In genomic region chr1:82290723-82291150, GRCm38 (mm10) we compare ENCODE assay signal across 8 mouse cellular contexts. TPM values are rescaled to one million over a fixed set of nuclear protein-coding genes. Genes with fewer than 3 reads are reported as not detected.
DNase-seq lines count a peak whose midpoint lies in the region; ATAC-seq and TF ChIP-seq lines count a peak whose summit lies in the region.
"Had no signal": no experiment of that assay in that cellular context is flagged by ENCODE, and none has a peak within 500 bp of the region (broad histone marks: within the 10 kb centered on the region; RNA-seq: fewer than 3 reads in every experiment).

No protein-coding gene starts in this region.

- DNase-seq in Patski (ENCODE audit: low read depth, low spot score): peak; percentile 35
- peak; percentile 51 to 86 for DNase-seq in frontal cortex, adult 2 months (ENCODE audit: extremely low spot score in 1 of 2, low spot score in 1 of 2)
- DNase-seq in layer of hippocampus, postnatal 25 days (ENCODE audit: extremely low spot score in 1 of 2, low spot score in 1 of 2): peak; percentile 75 to 86
- DNase-seq in lung, postnatal 14 days: peak; percentile 84
- DNase-seq in right cerebral cortex, postnatal 36 days (ENCODE audit: low spot score in 2 of 2): peak; percentile 77 to 80

- CTCF ChIA-PET in Patski (lab: Charles Lee): interaction anchor here (0.9 to 1.1 kb wide), 2 partner anchors 9 to 24 kb away, joined by 3 read pairs; no protein-coding TSS in a partner anchor

- peak overlapping the region; percentile 67 for H3K27ac ChIP-seq in brown adipose tissue, adult 24 weeks (replicated peaks; ENCODE audit: low read depth, low read length)
- H3K27ac ChIP-seq in hindbrain, embryonic 12.5 days: peak overlapping the region; percentile 99

- POLR2A ChIA-PET in Patski (lab: Charles Lee): interaction anchor here (0.8 to 2.0 kb wide), 3 partner anchors 32 to 553 kb away, joined by 3 to 7 read pairs (median 4); no protein-coding TSS in a partner anchor

- WGBS in hindbrain, embryonic 12.5 days: under 1% methylated on average over 31 of the region's 31 CpGs

- peak overlapping the region; percentile 84 for H3K4me3 ChIP-seq in brown adipose tissue, adult 24 weeks (ENCODE audit: insufficient read depth, low read depth, low read length)
- peak overlapping the region; percentile 70 for H3K4me3 ChIP-seq in hindbrain, embryonic 12.5 days

- H3K36me3 ChIP-seq in hindbrain, embryonic 12.5 days: peaks cover 13% of the 10 kb centered on the region; the same call in 1 of the 2 replicates

- peaks cover 11% of the 10 kb centered on the region for H3K4me1 ChIP-seq in brown adipose tissue, adult 24 weeks (ENCODE audit: control insufficient read depth, insufficient read depth, insufficient read length, low read length)
- H3K4me1 ChIP-seq in hindbrain, embryonic 12.5 days: peaks cover 49% of the 10 kb centered on the region

- H3K4me2 ChIP-seq in hindbrain, embryonic 12.5 days (replicated peaks): peak overlapping the region; percentile 64

- no peaks in the 10 kb centered on the region for H3K27me3 ChIP-seq in Patski
- H3K27me3 ChIP-seq in hindbrain, embryonic 12.5 days: no peaks in the 10 kb centered on the region

- ATAC-seq in Patski: peak; percentile 32
- ATAC-seq in hindbrain, embryonic 12.5 days (ENCODE audit: low FRiP score): peak; percentile 65

- in situ Hi-C loops in Patski (cut with MboI; ENCODE audit: low pct_unique_long_range_greater_than_20kb): loop anchor here (5.0 kb wide), 2 partner anchors 773 to 973 kb away; no protein-coding TSS in a partner anchor

- TF ChIP-seq CTCF in Patski (IDR thresholded peaks at IDR 0.05): no peak

- peak overlapping the region; percentile 85 for H3K9ac ChIP-seq in hindbrain, embryonic 12.5 days

- H3K9me3 ChIP-seq in hindbrain, embryonic 12.5 days (replicated peaks): no peaks in the 10 kb centered on the region

RNA-seq across cellular contexts. Expression of gene Irs1, which starts 0.5 kb away (rescaled TPM):
- 12.8 TPM for polyA plus RNA-seq in Patski (2021)
- 10.1 and 11.7 TPM in 2 replicates for polyA plus RNA-seq in brown adipose tissue, adult 24 weeks (2012; ENCODE audit: insufficient read depth, insufficient read length, missing spikeins)
- 8.5 and 9.5 TPM in 2 replicates for polyA plus RNA-seq in frontal cortex, adult 2 months (2012; rRNA removed)
- 17.8 and 18.2 TPM in 2 replicates for polyA plus RNA-seq in hindbrain, embryonic 12.5 days (2016; fragmentation: Nextera tagmentation; extraction: Ambion mirVana)
- 10 to 100 TPM; 18.8 to 21.7 TPM for total RNA-seq in layer of hippocampus, postnatal 25 days (2021)

RNA-seq across cellular contexts. Expression of gene Rhbdd1, which starts 25.5 kb away (rescaled TPM):
- 36.5 TPM for polyA plus RNA-seq in Patski (2021)
- 8.2 and 11.5 TPM in 2 replicates for polyA plus RNA-seq in brown adipose tissue, adult 24 weeks (2012; ENCODE audit: insufficient read depth, insufficient read length, missing spikeins)
- 6.1 and 7.0 TPM in 2 replicates for polyA plus RNA-seq in frontal cortex, adult 2 months (2012; rRNA removed)
- 7.2 and 7.9 TPM in 2 replicates for polyA plus RNA-seq in hindbrain, embryonic 12.5 days (2016; fragmentation: Nextera tagmentation; extraction: Ambion mirVana)
- 1 to 10 TPM; 6.7 to 7.6 TPM for total RNA-seq in layer of hippocampus, postnatal 25 days (2021)

RNA-seq across cellular contexts. Expression of gene Gm9747, which starts 57.8 kb away (rescaled TPM):
- 12.1 TPM for polyA plus RNA-seq in Patski (2021)
- not detected in 2 replicates for polyA plus RNA-seq in brown adipose tissue, adult 24 weeks (2012; ENCODE audit: insufficient read depth, insufficient read length, missing spikeins)
- 0.04 and 0.10 TPM in 2 replicates for polyA plus RNA-seq in frontal cortex, adult 2 months (2012; rRNA removed)
- 37.5 and 37.6 TPM in 2 replicates for polyA plus RNA-seq in hindbrain, embryonic 12.5 days (2016; fragmentation: Nextera tagmentation; extraction: Ambion mirVana)
- total RNA-seq in layer of hippocampus, postnatal 25 days (2021): not detected
- polyA plus RNA-seq: large intestine, adult 2 months had no signal

Comparison
In these comparisons a context has a peak if more than half of its experiments do, and no peak if none do; other contexts are left out.
1. Peak in every context shown above with its lines: DNase-seq, ATAC-seq, H3K4me3 ChIP-seq and H3K27ac ChIP-seq.
2. RNA of gene Gm9747, which starts 57.8 kb away (polyA plus RNA-seq): 37.5 to 37.6 TPM in hindbrain, embryonic 12.5 days and 12.1 TPM in Patski (single experiment); 0.04 to 0.10 TPM in frontal cortex, adult 2 months and not detected in brown adipose tissue, adult 24 weeks; every median in the first group is over 10 times any median in the second.